Mouse (Mus musculus): ENCODE measurements around the gene Psmb8.

GRCm38 (mm10) chr17:34193468-34193867 lies 4.1 kb upstream of the Psmb8 start:
- TF ChIP-seq CTCF (IDR thresholded peaks at IDR 0.05; ENCODE audit: borderline replicate concordance, control insufficient read depth, extremely low read depth, insufficient read depth, low read length, poor library complexity) (no peak), POLR2A (IDR thresholded peaks at IDR 0.05; ENCODE audit: control insufficient read depth, extremely low read depth, insufficient read depth, low read length, poor library complexity) (no peak)

All from thymus, adult 2 months (tissue).